Mouse (Mus musculus) embryo, embryonic 11 days (tissue): ENCODE measurements around the gene Apobec4.
"Not testable (repeated sequence)": the region's sequence is repeated elsewhere in the genome, so short reads cannot be mapped to it uniquely, and the experiment has no call there.

Source experiments
- DNase-seq: peaks from one replicate; pipeline ENCODE4 v3.0.0-alpha.2; 2015

Apobec4 gene

GRCm38 (mm10) chr1:152766804-152767748 is 16.7 kb downstream of the Apobec4 start:
- no peak for DNase-seq

DNA sequence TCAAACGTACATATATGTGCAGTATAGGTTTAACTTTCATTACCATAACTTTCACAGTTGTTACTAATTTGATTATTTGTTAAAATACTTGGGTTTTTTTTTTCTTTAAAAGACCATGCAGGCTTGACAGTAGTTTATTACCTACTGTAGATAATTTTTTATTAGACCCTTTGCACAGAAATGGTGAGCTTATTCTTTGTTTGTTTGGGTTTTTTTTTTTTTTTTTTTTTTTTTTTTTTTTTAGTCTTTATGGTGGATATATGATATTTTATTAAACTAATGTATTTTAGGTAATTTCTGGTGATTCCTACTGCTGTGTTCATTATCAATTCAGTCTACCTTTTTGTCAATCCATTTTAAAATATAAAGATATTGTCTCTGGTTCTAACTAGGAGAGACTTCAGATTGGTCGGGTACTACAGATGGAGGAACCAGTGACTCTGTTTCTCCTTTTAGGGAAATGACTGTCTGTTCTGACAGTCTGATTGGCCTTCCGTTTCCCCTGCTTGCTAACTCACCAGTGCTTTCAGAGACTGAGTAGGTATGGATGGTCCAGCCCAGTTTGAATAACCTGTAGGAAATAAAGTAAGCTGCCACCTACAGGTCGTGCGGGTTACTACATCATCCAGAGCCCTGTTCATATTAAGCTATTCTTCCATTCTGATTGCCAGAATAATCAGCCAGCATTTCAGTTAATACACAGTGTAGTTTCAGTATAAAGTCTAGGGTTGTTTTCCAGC is 17.6 kb downstream of the Apobec4 start:
- peak; percentile 88 for DNase-seq

DNA sequence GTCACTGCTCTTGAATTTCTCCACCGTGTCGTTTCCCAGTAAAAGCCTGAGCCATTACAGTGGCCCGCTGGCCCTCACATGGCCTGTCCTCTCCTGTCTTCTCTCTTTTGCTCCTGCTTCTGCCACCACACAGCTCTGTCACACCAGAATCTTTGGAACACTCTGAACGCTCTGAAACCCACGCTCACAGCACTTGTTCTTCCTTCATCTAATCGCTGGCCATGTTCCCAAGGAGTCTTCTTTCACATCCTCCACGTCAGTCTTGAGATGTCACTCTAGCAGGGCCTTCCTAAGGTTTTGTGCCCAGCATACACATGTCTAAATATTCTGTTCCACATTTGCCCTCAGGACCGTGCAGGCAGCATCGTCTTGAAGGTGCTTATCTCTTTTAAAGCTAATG is 20.7 kb downstream of the Apobec4 start:
- no peak for DNase-seq

DNA sequence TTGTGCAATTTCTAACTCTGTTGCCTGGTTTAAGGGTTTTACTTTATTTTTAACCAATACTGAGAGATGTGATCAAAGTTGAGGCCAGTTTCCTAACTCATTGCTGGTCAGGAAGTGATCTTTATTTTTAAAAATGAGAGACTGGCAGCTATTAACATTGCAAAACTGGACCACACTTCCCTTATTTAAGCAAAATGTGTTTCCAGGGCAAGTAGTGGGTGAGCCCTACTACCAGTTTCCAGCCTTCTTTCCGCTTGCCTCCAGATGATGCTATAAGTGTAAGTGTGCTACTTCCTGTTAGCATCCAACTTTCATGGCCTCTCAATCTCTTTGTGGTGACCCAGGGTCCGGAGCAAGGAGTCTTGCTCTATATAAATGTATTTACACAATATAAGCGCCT is 24.2 kb downstream of the Apobec4 start:
- DNase-seq: not testable (repeated sequence)

GRCm38 (mm10) chr1:152779071-152779737 is 28.9 kb downstream of the Apobec4 start:
- peak; percentile 76 for DNase-seq

- no peak for DNase-seq
Measured at GRCm38 (mm10) chr1:152784620-152785019, 34.3 kb downstream of the Apobec4 start.

DNA sequence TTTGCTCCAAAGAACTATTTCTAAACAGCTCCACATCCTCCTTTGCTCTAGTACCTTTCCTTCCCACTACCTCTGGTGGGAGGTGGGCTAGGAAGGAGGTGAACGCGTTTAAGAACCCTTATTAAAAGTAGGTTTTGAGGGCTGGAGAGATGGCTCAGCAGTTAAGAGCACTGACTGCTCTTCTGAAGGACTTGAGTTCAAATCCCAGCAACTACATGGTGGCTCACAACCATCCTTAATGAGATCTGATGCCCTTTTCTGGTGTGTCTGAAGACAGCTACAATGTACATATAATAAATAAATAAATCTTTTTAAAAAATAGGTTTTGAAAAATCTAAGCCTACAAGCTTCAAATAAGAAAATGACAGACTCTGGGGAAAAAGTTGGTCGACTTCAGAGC is 35.1 kb downstream of the Apobec4 start:
- DNase-seq: not testable (repeated sequence)

- DNase-seq: no peak
Measured at GRCm38 (mm10) chr1:152786953-152787352, 36.6 kb downstream of the Apobec4 start.

DNA sequence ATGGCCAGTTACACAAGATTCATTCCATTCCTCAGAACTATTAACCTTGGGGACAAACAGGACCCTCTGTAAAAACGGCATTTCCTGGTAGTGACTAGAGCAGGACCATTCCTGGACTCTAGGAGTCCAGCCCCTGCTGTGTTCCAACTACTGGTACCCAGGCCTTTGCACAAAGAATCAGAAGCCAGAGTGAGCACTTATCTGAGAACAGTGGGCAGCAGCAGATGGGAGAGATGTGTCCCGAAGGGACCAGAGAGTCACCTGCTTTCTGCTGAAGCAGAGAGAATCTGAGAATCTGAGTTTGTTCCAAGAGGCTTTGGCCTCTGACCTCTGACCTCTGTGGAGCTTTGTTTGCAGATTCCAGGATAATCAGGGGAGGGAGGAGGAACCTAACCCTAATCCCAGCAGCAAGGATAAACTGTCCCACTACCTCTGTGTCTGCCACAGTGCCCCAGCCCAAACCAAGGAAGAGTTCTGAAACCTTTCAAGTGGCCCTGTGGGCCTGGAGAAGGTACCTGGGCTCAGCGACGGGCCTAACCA is 37.8 kb downstream of the Apobec4 start:
- DNase-seq: no peak

DNA sequence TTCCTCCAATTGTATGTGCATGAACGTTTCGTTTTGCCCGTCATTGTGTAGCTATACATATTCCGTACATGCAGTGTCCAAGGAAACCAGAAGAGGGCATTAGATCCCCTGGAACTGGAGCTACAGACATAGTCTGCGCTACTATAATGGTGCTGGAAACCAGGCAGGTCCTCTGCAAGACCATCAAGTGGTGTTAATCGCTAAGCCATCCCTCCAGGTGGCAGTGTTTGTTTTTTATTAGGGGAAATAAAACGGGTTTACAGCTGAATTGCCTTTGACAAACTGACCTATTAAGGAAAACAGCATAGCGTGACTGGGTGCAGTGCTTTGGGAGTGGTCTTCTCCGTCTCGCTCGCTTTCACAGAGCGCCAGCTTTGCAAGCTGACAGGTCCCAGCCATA is 39.9 kb downstream of the Apobec4 start:
- peak; percentile 77 for DNase-seq

DNA sequence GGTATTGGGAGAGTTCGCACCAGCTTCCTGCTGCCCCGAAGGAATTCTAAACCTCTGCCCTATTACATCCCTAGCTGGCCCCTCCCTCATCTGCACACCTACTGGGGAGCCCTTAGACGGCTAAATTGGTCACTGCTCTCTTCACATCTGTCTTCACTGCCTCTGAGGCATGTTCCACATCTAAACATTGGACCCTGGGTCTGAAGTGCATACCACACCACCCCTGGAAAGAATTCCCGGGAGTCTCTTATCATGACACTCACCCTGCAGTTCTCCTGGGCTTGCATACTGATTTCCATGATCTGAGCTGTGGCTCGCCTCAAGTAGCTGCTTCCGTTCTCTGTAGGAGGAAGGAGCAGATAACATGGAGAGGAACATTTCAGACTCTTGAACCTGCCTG is 40.5 kb downstream of the Apobec4 start:
- no peak for DNase-seq

DNA sequence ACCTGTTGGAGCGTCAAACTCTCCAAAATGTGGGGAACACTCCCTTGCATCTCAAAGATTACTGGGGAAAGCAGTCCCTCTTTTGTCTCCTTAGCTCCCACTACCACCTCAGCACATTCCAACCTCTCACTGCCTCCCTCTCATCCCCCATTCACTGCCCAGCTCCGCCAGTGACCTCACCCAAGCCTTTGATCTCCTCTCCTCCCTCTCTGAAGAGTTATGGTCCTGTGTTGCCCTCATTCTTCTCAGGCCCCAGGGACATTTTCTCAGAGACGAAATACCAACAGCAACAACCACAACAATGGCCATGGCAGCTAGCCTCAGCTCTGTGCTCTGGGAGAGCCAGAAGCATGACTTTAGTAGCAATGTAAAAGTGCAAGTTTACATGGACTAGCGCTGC is 40.9 kb downstream of the Apobec4 start:
- DNase-seq: peak; percentile 47

GRCm38 (mm10) chr1:152792736-152793494 is 42.6 kb downstream of the Apobec4 start:
- DNase-seq: peak; percentile 66

DNA sequence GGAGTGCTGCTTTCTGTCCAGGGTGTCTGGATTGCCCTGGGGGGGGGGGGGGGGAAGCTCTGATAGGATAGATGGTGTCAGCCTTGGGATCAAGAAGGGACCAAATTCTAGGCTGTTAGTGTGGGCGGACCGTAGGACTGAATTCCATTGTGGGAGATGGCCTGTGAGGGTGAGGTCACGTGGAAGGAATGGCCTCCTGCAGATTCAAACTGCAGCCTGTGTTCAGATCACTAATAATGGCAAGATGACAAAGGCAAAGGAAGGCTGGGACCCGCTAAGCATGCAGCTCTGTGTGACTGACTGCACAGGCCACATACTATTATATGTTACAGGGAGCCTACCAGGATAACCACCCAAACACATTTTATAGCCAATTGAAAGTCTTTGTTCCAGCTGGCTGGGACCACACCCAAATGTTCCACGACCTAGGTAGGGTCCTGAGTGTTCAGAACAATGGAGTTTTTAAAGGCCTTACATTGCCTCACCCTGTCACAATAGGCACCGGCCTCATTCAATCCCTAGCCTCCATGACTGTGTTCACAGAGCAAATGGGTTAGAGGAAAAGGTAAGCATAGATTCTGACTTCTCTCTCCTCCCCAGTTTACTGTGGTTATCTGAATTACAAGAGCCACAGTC is 43.3 kb downstream of the Apobec4 start:
- DNase-seq: peak; percentile 46

DNA sequence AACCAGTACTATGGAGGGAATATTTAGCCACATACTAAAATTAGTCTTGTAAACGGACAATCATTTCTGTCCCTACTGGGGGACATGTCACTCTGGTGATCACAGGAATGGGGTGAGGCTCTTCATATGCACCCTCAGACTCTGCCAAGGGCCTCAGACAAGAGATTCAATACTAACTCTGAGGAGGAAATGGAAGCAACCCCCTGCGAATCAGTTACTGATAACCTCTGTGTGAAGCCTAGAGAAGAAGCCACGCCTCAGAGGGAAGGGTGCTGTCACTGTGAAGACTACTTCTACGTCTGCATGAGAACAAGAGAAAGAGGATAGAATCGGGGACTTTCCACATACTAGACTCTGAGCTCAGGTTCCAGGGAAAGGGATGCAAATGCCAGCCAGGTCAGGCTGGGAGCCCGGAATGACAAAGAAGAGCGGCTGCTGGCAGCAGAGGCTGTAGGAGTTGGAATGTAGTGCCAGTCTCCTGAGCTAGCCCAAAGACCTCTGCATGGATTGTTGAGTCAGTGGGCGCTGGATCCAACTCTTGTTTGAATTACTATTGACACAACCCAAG is 45.4 kb downstream of the Apobec4 start:
- no peak for DNase-seq

- no peak for DNase-seq
Measured at GRCm38 (mm10) chr1:152796683-152797263, 46.4 kb downstream of the Apobec4 start.

GRCm38 (mm10) chr1:152798125-152798524 is 47.8 kb downstream of the Apobec4 start:
- DNase-seq: no peak

DNA sequence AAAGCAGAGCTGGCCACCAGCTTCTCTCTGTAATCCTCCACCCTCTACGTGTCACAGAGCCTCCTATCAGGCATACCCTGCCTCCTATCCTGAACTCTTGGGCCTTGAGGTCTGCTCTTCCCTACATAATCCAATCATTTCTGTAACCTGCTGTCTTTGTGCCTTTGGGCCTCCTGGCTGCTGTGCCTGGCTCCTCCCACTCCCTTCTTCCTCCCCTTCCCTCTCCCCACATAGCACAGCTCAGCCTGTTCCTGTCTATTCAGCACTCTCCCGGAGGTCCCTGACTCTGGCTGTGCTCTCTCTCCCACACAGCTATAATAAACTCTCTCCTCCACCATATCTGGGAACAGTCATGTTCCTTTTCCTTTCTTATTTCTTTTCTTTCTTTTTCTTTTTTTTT is 49.5 kb downstream of the Apobec4 start, which contains the start of gene Ncf2:
Gene Ncf2 (plus strand): TSS at position 298 of the 400 bp plus-strand sequence.
- peak; percentile 45 for DNase-seq

DNA sequence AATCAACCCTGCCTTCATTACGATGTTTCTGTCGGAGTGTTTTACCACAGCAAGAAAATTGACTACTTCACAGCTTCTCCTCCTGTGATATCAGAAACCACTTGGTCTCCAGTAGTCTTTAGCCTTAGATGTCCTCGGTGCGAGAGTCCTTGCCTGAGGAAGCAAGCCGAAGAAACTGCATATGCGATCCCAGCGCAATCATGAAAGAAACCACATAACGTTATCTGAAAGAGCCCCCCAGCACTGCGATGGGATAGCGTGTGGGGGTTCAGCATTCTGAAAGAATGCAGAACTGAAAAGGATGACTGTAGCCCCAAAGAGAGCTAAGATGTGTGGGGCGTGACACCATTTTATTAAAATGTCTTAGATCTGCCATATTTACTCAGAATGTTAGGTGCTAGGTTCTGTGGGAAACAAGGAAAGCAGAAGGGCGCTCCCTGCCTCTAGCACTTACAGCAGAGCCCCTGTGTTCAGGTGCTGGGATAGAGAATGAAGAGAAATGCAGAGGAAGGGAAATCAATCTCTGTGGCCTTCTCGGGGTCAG is 50.4 kb downstream of the Apobec4 start:
- no peak for DNase-seq

- DNase-seq: no peak
Measured at GRCm38 (mm10) chr1:152804907-152805306, 54.6 kb downstream of the Apobec4 start.
